Mouse (Mus musculus) heart, adult 9 months (tissue): ENCODE measurements around the gene Gdpd3.
"Not testable (repeated sequence)": the region's sequence is repeated elsewhere in the genome, so short reads cannot be mapped to it uniquely, and the experiment has no call there.

Experiments used
- DNase-seq, 2 experiments: peaks; one replicate each; pipeline ENCODE4 v3.0.0; 2022; ENCODE audit warnings: low spot score in 2 of 2

Gene Gdpd3

GRCm38 (mm10) chr7:126760956-126761355 is 5.2 kb upstream of the Gdpd3 start:
- no peak for DNase-seq

- no peak for DNase-seq
Observed at GRCm38 (mm10) chr7:126761529-126762067, 4.5 kb upstream of the Gdpd3 start.

- no peak for DNase-seq
Observed at GRCm38 (mm10) chr7:126762471-126763008, 3.6 kb upstream of the Gdpd3 start.

GRCm38 (mm10) chr7:126765540-126765939 is 594 bp upstream of the Gdpd3 start:
- no peak for DNase-seq

GRCm38 (mm10) chr7:126767001-126767400 is 867 bp downstream of the Gdpd3 start:
- DNase-seq: no peak

GRCm38 (mm10) chr7:126770784-126771183 is 4.7 kb downstream of the Gdpd3 start:
- no peak for DNase-seq

GRCm38 (mm10) chr7:126773351-126773750 is 7.2 kb downstream of the Gdpd3 start:
- DNase-seq: no peak

- DNase-seq: no peak
Observed at GRCm38 (mm10) chr7:126774463-126774862, 8.3 kb downstream of the Gdpd3 start.

- no peak for DNase-seq
Observed at GRCm38 (mm10) chr7:126775185-126775977, 9.2 kb downstream of the Gdpd3 start.

GRCm38 (mm10) chr7:126775978-126776234 is 9.8 kb downstream of the Gdpd3 start:
- DNase-seq: no peak

- DNase-seq: peak; percentile 96 to 97
Observed at GRCm38 (mm10) chr7:126776598-126777057, 10.5 kb downstream of the Gdpd3 start, which contains the start of gene Ypel3. Ypel3 (plus strand) TSS chr7:126776955.

GRCm38 (mm10) chr7:126777476-126777875 is 11.3 kb downstream of the Gdpd3 start:
- no peak for DNase-seq

- DNase-seq: no peak
Observed at GRCm38 (mm10) chr7:126778147-126778546, 12.0 kb downstream of the Gdpd3 start.

- not testable (repeated sequence) for DNase-seq
Observed at GRCm38 (mm10) chr7:126779101-126779500, 13.0 kb downstream of the Gdpd3 start.

- peak; percentile 79 for DNase-seq
Observed at GRCm38 (mm10) chr7:126779983-126780970, 14.1 kb downstream of the Gdpd3 start.

- DNase-seq: peak in 1 of 2 experiments; percentile 49
Observed at GRCm38 (mm10) chr7:126780971-126781635, 15.0 kb downstream of the Gdpd3 start, which contains the start of gene Tbx6. Tbx6 (plus strand) TSS chr7:126781483.

- no peak for DNase-seq
Observed at GRCm38 (mm10) chr7:126781661-126782370, 15.7 kb downstream of the Gdpd3 start.

- DNase-seq: no peak
Observed at GRCm38 (mm10) chr7:126782693-126783092, 16.6 kb downstream of the Gdpd3 start.

GRCm38 (mm10) chr7:126784469-126784868 is 18.3 kb downstream of the Gdpd3 start:
- DNase-seq: no peak

- DNase-seq: no peak
Observed at GRCm38 (mm10) chr7:126785056-126785455, 18.9 kb downstream of the Gdpd3 start.

GRCm38 (mm10) chr7:126786142-126786541 is 20.0 kb downstream of the Gdpd3 start:
- DNase-seq: no peak
